Mouse (Mus musculus) frontal cortex, postnatal 25 days (tissue): ENCODE data around the gene Lrrc27.

Experiments used
- DNase-seq, 2 experiments: peaks; one replicate each; pipeline ENCODE4 v3.0.0; 2022; ENCODE audit warnings: low spot score in 2 of 2

The Lrrc27 gene

GRCm38 (mm10) chr7:139239432-139239831, 26.6 kb downstream of the Lrrc27 start:
- DNase-seq, result no peak

DNA sequence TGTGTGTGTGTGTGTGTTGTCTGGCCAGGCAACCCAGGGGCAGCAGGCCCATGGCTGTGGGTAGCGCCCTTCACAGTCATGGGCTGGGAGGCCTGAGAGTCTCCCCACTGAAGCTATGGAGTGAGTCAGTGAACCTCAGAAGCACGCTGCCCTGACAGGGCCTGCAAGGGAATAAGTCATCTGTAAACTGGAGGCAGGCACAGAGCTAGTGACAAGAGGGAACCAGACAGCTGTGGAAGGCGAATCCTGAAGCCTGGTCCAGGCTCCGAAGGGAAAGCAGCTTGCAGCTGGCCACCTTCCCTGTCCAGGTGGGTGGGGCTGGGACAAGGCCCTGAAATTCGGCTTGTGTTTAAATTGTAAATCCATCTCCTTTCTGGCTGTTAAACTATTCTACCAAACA, 33.3 kb downstream of the Lrrc27 start:
- no peak for DNase-seq

GRCm38 (mm10) chr7:139246931-139247880, 34.4 kb downstream of the Lrrc27 start:
- peak; percentile 31 to 43 for DNase-seq

- DNase-seq, result peak; percentile 36 to 47
These were observed 35.3 kb downstream of the Lrrc27 start, which contains the start of gene Pwwp2b for GRCm38 (mm10) chr7:139247881-139248614. TSS of gene Pwwp2b (plus strand) at chr7:139248482.

- no peak for DNase-seq
These were observed 36.0 kb downstream of the Lrrc27 start for GRCm38 (mm10) chr7:139248615-139249405.

DNA sequence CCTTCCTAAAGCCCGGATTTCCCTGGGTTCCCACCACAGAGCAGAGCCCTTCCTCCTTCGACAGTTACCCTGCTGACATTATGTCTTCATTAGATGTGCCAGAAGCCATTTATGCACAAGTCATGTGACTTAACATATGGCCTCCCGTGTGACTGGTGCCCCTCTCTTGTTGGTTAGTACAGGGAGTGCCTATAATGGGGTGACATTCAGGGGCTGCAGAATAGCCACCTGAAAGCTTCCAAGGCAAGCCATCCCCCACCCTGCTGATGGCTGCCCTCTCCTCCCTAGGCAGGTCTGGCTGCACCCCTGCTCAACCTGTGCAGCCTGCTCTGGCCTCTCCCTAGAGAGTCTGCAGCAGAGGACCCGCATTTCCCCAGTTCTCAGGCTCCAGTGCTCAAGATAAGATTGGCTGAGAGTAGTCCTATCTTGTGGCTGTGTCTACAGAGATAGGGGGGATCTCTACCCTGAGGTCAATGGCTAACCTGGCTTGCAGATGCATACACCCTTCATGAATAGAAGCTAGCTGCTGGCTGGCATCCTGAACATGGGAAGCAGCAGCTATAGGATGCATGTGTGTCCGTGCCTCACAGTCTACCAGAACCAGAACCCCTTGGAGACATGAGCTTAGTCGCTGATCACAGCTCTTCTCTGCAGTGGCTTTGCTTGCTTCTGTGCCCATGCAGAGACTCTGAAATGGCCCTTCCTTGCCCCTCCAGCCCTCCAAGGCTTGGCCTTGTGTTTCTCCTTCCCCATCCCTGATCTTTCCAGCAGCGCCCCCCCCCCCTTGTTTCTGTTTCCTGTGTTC, 36.8 kb downstream of the Lrrc27 start:
- DNase-seq, result no peak

- no peak for DNase-seq
These were observed 39.1 kb downstream of the Lrrc27 start for GRCm38 (mm10) chr7:139251881-139252301.

GRCm38 (mm10) chr7:139252566-139252965, 39.8 kb downstream of the Lrrc27 start:
- no peak for DNase-seq

DNA sequence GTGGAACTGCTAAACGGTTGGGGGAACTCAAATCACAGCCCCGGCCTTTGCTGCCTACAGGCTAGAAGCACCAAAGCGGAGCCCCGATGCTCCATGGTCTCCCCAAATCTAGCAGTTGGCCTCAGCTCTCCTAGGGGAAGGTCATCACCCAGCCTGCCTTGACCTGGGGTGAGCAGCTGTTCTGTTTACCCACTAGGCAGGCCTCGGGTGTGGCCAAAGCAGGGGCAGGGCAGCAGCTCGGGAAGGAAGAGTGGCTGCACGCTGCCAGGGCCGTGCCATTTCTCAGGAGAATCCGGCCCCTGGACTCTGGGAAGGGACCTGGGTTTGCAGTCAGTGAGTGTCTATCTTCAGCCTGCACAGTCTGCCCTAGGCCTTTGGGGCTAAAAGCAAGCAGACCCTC, 40.2 kb downstream of the Lrrc27 start:
- no peak for DNase-seq

GRCm38 (mm10) chr7:139253462-139253861, 40.7 kb downstream of the Lrrc27 start:
- DNase-seq, result no peak

DNA sequence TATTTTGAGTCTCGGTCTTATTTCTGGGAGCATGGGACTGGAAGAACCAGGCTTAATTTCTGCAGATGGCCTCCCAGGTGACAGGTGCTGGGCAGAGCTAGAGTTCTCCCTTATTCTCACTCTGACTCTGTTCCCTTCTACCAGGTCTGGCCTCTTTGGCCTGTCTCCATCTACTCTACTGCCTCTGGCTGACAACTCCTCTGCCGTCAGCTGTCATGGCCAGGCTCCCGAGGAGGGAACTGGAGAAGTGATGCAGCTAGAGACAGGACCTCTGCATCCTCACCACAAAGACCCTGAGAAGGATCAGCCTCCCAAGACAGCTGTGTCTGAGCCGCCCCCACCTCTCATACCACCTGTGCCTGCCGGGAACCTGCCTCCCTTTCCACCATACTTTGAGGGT, 41.8 kb downstream of the Lrrc27 start:
- no peak for DNase-seq

DNA sequence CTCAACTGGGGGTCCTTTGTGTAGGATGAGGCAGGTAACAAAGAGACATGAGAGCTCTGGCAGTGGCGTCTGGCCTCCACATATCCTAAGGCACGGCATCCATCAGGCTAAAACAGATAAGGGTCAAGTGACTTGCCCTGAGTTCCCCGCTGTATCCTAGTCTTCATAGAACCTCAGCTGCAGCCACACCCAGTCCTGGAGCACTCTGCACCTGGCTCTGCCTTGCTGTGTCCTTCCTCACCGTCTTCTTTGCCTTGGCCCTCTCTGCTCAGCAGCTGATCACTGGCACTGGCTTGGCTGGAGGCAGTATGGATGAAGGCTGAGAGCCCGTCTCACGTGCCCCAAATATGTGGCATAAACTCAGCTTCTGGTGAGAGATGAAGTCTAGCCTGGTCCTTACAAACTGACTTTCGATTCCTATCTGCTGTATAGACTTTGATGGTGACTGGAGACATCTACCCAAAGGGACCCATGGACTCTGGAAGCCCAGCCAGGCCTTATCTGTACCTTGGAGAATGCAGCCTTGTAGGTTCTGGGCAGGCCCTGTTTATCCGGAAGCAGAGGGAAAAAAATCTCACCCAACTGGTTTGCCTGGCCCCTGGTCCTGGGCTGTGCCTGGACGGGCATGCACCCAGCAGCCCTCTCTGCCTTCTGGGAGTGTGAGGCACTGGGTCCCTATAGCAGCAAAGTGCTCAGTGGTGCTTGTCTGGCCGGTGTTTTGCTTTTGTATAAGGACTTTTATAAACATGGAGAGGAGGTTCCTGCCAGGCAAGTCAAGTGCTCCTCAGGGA, 45.2 kb downstream of the Lrrc27 start:
- no peak for DNase-seq

DNA sequence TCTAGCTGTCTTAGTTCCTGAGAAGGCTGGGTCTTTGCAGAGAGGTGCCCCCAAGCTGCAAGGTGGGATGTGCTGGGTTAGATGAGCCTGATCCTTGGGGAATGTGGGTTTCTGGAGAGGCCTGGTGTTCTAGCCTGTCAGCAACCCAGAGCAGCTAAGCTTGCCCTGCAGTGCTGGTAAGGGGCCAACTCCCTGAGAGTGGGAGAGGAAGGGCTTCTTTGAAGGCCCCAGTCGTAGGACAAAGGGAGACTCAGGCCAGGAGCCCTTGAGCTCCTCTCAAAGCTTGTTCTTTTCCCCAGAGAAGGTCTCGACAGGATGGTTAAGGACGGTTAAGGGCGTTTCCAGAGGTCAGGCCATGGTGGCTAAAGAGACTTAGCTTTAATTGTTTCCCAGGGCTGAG, 51.5 kb downstream of the Lrrc27 start:
- no peak for DNase-seq

- no peak for DNase-seq
These were observed 52.8 kb downstream of the Lrrc27 start for GRCm38 (mm10) chr7:139265634-139266033.

GRCm38 (mm10) chr7:139266431-139266830, 53.6 kb downstream of the Lrrc27 start:
- DNase-seq, result no peak

GRCm38 (mm10) chr7:139266886-139267870, 54.4 kb downstream of the Lrrc27 start:
- no peak for DNase-seq

DNA sequence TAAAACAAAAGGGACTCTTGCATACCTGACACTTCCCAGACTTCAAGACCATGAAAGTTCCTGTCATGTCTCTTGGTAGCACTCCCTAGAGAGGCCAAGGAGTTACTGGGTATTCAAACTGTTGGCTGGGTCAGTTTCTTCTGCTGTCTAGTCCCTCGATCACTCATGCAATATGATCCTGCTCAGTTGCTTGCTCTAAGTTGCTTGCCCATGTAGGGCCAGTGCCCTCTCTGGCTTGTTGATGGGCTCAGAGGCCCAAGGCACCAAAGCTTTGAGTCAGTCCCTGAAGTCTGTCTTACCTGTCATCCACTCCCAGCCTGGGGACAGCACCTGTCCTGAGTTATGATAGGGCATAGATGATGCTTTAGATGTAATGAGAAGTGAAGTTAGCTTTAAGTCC, 58.0 kb downstream of the Lrrc27 start:
- DNase-seq, result no peak

DNA sequence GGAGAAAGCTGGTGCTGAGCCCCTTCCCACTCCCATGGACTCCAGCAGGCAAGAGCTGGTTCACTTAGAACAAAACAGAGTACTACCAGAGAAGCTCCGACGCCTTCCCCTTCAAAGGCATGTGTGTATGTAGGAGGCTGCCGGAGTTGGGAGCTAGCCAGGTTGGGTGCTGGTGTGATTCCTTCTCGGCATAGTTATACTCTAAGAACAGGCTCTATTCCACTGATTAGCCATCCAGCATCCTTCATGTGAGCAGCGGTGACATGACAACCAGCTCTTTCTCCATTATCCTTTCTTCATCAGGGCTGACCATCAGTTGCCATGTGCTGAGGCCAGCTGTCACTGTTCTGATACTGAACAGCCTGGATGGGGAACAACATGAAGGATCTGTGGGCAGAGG, 59.1 kb downstream of the Lrrc27 start:
- DNase-seq, result peak; percentile 40 to 41
